Mouse (Mus musculus): Measurements from ENCODE around the gene Isg20.

DNA sequence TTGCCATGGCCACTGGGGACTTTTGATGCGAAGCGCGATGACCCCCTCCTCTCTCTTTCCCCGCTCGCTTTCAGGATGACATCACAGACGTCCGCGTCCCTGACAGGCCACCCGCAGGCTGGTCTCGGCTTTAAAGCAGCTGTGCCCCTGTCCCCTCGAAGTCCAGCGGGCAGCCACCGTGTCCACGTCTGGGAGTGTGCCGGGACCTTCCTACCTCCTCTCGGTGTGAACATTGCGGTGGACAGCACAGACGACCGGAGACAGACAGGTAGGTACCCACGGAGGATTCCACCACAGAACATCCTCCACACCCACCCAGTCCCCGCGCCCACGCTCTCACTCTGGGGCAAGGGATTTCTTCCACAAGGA lies 30.8 kb upstream of the Isg20 start:
- TF ChIP-seq CTCF (conservative IDR thresholded peaks at IDR 0.05; ENCODE audit: low read length) (no peak), NANOG (IDR thresholded peaks at IDR 0.05; ENCODE audit: borderline replicate concordance, low read length) (no peak)

Data from E14TG2a.4 (cell line).